ENCODE assay signal across 8 mouse cellular contexts in the genomic region with DNA sequence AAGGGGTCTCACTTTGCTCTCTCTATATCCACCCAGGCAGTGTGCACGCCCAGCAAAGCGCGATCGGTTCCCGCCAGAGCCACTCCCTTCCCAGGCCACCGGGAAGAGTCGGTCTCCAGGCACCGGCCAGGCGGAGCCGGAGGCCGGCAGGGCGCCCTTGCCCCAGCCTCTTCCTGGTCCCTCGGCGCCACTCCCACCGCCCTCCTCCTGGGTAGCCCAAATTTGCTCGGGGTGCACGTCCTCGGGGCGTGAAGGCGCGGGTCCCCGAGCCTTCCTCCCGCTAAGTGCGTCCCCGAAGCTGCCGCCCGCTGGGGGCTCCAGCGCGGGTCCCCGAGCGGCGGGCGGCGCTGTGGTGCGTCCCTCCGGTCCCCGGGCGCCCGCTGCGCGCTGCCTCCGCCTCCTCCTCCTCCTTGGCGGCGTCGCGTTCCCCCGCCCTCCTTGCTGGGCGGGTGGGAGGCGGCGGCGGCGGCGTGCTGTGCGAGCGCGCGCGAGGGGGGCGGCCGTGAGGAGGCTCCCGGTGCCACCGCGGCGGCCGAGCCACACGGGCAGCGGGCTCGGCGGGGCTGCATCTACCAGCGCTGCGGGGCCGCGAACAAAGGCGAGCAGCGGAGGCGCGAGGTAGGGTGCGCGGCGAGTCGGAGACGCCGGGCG. TPM values are rescaled to one million over a fixed set of nuclear protein-coding genes. Genes with fewer than 3 reads are reported as not detected.
A peak's percentile ranks its signal among the peaks of the same experiment; 100 is the strongest.
DNase-seq lines count a peak whose midpoint lies in the region; ATAC-seq and TF ChIP-seq lines count a peak whose summit lies in the region.

TSS of gene Sh3rf1 (plus strand) at position 144 of the 651 bp plus-strand sequence.

- peak within 1 kb of the TSS; percentile 93 for H3K9ac ChIP-seq in hindbrain, embryonic 14.5 days

- H3K27ac ChIP-seq in hindbrain, embryonic 14.5 days: peak within 1 kb of the TSS; percentile 87

- peaks cover 30% of the 10 kb centered on the region for H3K4me1 ChIP-seq in hindbrain, embryonic 14.5 days (replicated peaks; ENCODE audit: control insufficient read depth, insufficient read depth, low read length)

- CTCF ChIA-PET in Patski (lab: Charles Lee): interaction anchor here (1.4 to 1.5 kb wide), 3 partner anchors 44 to 292 kb away, joined by 3 to 5 read pairs (median 4); no protein-coding TSS in a partner anchor

- peak; percentile 94 for ATAC-seq in Patski
- peak; percentile 90 for ATAC-seq in hindbrain, embryonic 14.5 days (ENCODE audit: low FRiP score)

- no peaks in the 10 kb centered on the region for H3K9me3 ChIP-seq in hindbrain, embryonic 14.5 days (ENCODE audit: control insufficient read depth, low read length)

- H3K27me3 ChIP-seq in Patski: no peaks in the 10 kb centered on the region
- H3K27me3 ChIP-seq in hindbrain, embryonic 14.5 days (ENCODE audit: control insufficient read depth, insufficient read depth, low read length): no peaks in the 10 kb centered on the region

- no peak for DNase-seq in Patski (ENCODE audit: low read depth, low spot score)
- peak; percentile 73 to 84 for DNase-seq in cerebellum, postnatal 10 days
- peak; percentile 59 to 68 for DNase-seq in frontal cortex, postnatal 36 days (ENCODE audit: low spot score in 2 of 2)
- peak; percentile 82 for DNase-seq in hindbrain, embryonic 14.5 days (ENCODE audit: low spot score)
- DNase-seq in left cerebral cortex, adult 18-20 months (ENCODE audit: low spot score in 2 of 2): peak; percentile 72 to 80
- DNase-seq in lung, postnatal 4 days: peak; percentile 87 to 92
- peak; percentile 77 for DNase-seq in retina, postnatal 7 days (ENCODE audit: low read depth, low spot score)
- peak; percentile 72 for DNase-seq in urinary bladder, adult 2 months (ENCODE audit: low spot score)

- under 1% methylated on average over 50 of the region's 84 CpGs for WGBS in hindbrain, embryonic 14.5 days

- in situ Hi-C loops in Patski (cut with MboI; ENCODE audit: low pct_unique_long_range_greater_than_20kb): loop anchor here (10.0 kb wide), 2 partner anchors 131 to 291 kb away; no protein-coding TSS in a partner anchor

- H3K4me2 ChIP-seq in hindbrain, embryonic 14.5 days (replicated peaks): peak within 1 kb of the TSS; percentile 93

- peak; percentile 89 for TF ChIP-seq CTCF in Patski (IDR thresholded peaks at IDR 0.05)

- peak within 1 kb of the TSS; percentile 87 for H3K4me3 ChIP-seq in hindbrain, embryonic 14.5 days (replicated peaks; ENCODE audit: low read length)

- POLR2A ChIA-PET in Patski (lab: Charles Lee): interaction anchor here (0.9 to 1.8 kb wide), 2 partner anchors 60 to 153 kb away, joined by 3 to 5 read pairs; no protein-coding TSS in a partner anchor

- no peaks in the 10 kb centered on the region for H3K36me3 ChIP-seq in hindbrain, embryonic 14.5 days (replicated peaks; ENCODE audit: control insufficient read depth, insufficient read depth)

RNA-seq across cellular contexts. Expression of gene Sh3rf1, which starts in this region (rescaled TPM):
- polyA plus RNA-seq in Patski (2021): 22.9 TPM
- polyA plus RNA-seq in hindbrain, embryonic 14.5 days (2014; fragmentation: Nextera tagmentation; extraction: Ambion mirVana): 28.8 and 32.2 TPM in 2 replicates
- 10 to 100 TPM; 38.7 to 39.5 TPM for total RNA-seq in left cerebral cortex, adult 18-20 months (2021)
- polyA plus RNA-seq in urinary bladder, adult 2 months (2012; rRNA removed): 12.7 and 15.0 TPM in 2 replicates
